Mouse (Mus musculus) B cell, adult 2 months (primary cell): Measurements from ENCODE around the gene Snx5.
A peak's percentile ranks its signal among the peaks of the same experiment; 100 is the strongest.

Experiments used
- DNase-seq, 2 experiments: peaks; one replicate each; pipeline ENCODE4 v3.0.0; 2022

Gene Snx5

DNA sequence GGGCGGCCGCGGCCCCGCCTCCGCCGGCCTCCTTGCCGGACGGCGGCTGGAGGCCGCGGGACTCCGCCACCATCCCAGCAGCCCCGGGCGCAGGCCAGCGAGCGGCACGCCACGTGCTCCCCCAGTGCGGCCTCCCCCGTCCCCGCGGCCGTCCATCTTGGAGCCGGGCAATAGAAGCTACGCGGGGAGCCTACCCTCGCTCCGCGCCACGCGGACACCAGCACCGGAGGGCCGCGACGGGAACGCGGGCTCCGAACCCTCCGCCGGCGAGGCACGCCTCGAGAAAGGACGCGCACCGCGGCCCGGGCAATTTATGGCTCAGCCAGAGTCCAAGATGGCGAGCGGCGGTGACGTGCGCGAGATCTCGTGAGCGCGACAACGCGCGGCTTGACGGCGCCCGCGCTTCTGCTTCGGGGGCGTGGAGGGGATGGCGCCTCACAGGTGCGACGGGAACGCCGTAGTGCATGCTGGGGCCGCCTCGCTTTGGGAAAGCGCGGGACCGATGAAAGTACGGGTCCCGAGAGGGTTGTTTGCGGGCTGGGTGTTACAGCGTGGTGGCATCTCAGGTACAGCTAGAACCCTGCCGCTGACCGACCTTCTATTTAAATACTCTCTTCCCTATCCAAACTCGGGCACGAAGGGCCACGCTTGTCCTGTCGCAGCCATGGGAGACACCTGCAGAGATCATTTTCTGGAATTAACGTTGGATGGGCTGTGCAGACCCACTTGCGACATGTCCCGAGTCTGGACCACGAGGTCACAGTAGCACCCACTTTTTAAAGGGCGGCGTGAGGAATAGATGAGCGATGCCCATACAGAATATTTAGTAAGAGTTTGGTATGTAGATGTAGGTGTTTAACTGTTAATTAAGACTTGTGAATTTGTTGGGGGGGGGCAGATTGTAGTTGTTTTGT is at the start of gene Snx5, which contains the start of gene Mgme1:
Gene Snx5, minus strand, starts transcription at position 400 of the 914 bp plus-strand sequence.
Gene Mgme1, plus strand, starts transcription at position 157 of the 914 bp plus-strand sequence.
- DNase-seq, result peak; percentile 94 to 95

DNA sequence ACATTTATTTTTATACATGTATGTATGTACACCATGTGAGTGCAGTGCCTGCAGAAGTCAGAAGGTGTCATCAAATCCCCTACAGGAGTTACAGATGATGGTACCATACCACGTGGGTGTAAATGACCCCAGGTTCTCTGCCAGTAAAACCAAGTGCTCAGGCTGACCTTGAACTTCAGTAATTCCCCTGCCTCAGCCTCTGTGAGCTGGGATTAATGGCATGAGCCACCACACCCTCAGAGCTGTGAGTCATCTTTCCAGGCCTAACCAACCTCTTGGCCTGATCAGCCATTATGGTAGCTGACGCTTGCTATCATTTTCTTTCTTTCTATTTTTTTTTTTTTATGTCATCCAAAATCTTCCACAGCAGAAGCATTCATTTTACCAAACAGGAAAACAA is 40.7 kb upstream of the Snx5 start:
- no peak for DNase-seq

DNA sequence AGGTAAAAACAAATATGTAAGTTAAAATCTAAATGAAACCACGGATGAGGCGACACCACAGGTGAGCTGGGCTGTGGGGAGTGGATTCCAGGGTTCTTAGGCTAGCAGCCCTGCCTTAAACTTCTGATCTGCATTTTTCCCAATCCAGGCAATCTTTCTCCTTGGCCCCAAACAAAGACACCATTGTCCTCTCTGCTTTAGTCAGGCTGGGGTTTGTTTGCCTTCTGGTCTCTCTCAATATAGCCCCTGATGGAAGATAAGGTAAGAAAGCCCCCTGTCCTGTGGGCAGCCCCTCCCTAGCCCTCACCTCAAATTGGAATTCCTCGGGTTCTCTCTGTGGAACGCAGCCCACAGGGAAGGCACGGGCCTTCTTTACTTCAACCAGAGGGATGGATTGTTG is 39.6 kb upstream of the Snx5 start:
- no peak for DNase-seq

DNA sequence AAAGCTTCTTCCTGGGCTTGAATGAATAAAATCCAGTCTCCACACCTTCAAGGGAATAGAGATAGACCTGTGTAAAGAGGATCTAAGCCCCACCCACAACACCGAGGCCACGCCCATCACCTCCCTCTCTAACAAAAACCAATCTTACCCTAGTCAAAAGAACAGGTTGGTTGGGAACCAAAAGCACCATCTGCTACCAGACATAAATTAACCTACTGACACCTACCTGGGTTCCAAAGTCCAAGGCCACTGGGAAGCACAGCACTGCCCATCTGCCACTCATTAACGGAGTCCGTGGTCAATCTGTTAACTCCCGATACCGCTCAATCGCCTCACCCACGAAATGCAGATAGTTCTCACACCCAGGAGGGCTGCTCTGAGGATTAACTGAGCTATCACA is 37.9 kb upstream of the Snx5 start:
- DNase-seq, result no peak

DNA sequence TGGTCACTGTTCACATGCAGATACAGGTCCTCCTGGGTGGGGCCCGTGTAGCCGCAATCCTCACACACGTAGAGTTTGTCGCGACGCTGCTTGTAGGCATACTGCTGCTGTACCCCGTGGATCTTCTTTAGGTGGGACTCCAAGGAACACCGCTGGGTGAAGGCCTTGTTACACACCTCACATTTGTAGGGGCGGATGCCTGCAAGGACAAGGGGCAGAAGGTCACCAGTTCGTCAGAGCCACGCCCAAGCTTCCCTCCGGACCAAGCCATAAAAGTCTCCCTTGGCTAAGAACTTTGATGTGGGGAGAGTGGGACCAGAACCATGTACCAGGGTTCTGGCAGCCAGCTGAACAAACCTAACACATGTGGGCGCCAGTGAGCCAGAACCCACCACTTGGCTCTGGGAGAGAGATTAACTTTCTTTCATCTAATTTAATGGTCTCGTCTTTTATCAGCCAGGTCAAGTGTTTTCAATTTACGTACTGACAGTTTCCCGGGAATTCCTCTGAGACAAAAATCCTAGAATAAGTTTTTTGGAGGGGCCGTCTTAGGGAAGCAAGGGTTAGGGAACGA is 35.1 kb upstream of the Snx5 start:
- no peak for DNase-seq

DNA sequence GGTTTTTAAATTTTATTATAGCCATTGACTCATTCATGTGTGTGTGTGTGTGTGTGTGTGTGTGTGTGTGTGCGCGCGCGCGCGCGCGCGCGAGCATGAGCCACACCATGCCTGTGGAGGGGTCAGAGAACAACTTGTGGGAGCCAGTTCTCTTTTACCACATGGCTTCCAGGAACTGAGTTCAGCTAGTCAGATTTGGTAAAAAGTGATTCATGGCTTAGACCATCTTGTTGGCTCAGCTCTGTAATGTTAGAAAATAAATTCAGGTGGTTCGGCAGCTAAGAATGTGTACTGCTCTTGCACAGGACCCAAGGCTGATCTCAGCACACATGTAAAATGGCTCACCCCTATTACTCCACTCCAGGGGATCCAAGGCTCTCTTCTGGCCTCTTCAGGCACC is 30.4 kb upstream of the Snx5 start:
- DNase-seq, result no peak

DNA sequence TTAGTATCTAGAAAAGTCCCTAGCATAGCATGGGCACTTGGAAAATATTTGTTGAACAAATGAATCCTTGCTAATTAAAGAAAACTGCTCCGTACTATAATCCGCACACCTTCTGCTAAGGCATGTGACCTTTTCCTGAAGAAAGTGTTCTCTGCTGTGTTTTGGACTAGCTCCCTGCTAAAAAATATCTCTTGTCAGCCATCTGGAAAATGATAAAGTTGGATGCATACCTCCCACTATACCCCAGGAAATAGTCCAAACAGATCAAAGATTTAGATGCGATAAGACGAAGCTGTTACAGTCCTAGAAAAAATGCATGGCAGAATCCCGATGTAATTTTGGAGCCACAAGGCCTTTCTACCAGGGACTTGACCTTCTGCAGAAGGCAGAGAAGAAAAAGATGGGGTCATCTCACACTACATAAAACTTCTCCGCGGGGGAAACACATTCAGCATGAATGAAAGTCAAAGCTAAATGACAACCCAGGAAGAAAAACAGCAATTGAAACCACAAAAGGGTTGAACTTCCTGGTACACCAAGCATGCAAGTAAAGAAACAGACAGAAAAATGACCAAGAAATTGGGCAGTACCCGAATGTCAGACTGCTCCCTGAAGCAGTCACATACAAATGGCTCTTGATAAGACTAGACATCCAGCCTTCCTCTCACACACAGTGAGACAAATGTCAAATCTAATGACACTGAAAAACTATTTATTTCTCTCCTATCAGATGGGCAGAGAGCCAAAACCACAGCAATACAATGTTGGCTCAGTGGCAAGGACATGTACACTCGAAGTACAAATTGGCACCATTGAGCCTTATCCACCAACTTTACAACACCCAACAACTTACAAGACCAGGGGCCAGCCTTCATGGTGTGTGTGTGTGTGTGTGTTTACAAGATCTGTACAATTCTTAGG is 29.3 kb upstream of the Snx5 start:
- peak in 1 of 2 experiments; percentile 13 for DNase-seq

DNA sequence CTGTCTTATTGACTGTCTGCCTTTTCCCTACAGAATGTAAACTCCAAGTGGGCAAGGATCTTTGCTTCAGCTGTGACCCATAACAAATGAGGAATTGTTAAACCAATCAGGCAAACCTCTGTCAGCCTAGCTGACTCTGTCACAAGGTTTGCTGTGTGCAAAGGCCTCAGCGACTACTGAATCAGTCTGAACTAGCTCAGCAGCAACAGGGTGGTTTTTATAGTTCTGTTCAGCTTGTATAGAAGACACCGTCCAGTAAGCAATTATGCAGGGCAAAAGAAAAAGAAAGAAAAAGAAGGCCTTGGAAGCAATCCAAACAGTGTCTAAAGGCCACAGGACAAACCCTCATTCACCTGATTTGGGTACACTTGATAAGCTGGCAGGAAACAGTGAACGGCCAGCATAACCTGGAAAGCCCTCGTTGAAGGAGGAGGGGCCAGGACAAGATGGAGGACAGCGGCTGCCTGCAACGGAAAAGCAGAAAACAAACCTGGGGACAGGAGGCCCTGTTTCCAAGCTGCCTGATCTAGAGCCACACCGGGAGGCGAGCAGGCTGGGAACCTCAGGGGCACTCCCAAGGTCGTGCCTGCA is 24.5 kb upstream of the Snx5 start:
- no peak for DNase-seq

DNA sequence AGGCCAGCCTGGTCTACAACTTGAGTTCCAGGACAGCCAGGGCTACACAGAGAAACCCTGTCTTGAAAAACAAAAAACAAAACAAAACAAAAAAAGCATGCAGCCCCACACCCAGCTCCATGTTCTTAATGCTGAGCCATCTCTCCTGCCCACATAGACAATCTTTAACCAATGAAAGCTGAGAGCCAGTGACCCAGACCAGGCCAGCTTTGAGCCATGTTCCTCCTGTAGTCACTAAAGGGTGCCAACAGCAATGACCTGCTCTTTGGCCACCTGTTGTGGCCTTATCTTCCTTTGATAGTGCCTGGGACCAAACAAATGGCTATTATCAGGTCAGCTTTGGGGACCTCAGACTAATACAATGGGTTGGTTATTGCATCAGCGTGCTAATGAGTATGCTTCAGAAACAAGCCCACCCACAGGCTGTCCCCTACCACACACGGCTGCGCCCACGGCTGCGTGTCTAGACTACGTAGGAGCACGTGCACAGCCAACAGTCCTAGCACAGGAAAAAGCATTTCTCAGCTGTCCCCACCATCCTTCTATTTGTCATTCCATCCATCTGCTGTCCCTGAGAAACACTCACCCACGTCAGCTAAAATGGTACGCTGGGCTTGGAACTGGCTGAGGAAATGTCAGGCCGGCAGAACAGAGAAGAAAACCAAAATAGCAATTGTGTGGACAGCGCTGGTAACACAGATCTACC is 21.0 kb upstream of the Snx5 start:
- DNase-seq, result no peak

DNA sequence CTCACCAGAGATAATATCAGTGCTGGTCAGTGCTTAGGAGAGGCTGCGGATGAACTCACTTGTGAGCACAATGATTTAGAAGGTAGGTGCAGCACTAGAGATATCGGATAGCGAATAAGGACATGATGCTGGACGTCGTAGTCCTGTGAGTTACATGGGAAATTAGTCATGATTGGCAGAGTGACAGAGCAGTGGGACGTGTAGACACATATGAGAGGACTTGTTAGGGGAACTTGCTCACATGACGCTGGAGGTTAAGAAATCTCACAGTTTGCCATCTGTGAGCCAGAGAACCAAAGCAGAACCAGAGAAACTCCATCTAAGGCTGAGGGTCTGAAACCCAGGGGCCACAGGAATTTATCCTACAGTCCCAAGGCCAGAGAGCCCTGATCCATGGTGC is 19.6 kb upstream of the Snx5 start:
- no peak for DNase-seq

DNA sequence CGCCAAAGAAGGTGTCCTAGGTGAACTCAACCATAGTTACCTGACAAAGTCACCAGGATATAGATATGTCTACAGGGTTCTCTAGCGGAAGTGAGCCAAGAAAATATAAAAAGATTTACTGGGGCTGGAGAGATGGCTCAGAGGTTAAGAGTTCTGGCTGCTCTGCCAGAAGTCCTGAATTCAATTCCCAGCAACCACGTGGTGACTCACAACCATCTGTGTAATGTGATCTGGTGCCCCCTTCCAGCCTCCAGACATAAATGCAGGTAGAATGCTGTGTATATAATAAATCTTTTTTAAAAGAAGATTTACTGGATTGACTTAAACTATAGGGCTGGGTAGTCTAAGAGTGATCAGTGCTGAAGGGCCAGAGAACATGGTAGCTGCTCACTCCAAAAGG is 10.7 kb upstream of the Snx5 start:
- no peak for DNase-seq

DNA sequence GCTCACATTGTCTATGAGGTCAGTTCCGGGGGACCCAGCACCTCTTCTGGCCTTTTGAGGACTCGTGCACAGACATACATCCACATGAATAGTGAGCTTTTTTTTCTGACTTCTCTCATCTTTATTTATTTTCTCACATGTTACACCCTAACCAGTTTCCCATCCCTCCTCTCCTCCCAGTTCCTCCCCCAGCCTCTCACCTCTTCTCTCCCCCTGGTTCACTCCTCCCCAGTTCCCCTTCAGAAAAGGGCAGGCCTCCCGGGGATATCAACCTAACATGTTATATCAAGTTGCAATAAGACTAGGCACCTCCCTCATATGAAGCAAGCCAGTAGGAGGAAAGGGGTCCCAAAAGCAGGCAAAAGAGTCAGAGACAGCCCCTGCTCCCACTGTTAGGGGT is 9.9 kb upstream of the Snx5 start:
- DNase-seq, result no peak

DNA sequence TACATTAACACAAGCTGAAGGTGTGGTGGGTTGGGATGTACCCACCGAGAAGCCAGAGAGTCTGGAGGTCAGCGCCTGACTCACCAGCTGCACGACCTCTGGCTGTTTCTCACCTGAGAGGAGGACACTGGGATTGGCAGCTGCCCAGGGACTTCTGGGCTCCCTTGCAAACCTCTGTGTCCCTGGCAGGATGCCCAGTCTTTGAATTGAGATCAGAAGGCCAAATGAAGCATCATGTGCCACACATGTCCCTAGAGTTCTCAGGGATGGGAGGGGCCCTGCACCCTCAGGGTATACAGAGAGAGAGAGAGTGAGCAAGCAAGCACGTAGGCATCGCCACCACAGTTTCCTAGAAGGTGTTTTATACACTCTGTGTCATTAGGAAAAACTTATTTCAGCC is 9.0 kb upstream of the Snx5 start:
- no peak for DNase-seq

DNA sequence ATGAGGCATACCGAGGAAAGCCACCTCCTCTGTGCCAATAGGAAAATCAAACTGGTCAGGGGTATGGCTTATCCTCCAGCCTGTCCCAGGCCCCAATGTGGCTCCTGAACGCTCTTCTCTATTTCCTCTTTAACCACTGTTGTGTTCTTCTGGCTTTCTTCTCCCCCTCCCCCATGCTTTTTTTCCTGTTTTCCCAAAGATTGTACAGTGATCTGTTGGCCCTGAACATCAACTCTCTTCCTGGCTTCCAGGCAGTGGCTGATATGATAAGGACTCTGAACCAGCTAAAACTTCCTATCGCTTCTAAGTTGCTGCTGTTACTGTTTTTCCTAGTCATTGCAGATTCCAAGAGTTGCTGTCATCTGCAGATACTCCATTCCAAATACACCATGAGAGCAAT is 6.2 kb upstream of the Snx5 start:
- no peak for DNase-seq

DNA sequence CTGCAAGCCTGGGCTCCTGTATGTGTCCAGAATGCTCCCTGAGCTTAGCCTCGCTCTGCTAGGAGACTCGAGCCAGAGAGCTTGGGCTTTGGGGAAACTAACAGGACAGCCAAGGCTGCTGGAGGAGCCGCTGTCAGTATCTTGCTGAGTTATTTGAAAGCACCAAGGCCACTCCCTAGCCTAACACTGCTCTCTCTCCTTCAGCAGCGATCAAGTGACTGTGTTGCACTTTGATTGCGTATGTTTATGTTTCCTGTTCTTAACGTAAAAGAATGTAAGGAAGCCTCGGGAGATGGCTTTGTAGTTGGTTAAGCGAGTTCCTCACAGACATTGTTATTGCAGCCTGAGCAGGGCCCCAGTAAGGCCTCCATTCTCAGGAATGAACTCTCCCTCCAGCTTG is 4.0 kb upstream of the Snx5 start:
- DNase-seq, result no peak

DNA sequence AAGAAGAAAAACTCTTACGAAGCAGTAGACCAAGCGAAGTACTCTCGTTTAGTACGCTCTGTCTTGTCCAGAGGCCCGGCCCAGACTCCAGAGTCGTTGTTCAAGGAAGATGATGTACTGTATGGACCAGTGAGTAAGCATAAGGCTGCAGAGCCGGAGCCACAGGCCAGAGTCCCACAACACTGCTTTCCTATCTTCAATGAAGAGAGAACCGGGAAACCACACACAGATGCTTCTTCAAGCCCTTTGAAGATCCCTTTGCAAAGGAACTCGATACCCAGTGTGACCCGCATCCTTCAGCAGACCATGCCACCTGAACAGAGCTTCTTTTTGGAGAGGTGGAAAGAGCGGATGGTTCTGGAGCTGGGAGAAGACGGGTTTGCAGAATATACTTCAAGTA is 1.4 kb upstream of the Snx5 start:
- DNase-seq, result no peak

DNA sequence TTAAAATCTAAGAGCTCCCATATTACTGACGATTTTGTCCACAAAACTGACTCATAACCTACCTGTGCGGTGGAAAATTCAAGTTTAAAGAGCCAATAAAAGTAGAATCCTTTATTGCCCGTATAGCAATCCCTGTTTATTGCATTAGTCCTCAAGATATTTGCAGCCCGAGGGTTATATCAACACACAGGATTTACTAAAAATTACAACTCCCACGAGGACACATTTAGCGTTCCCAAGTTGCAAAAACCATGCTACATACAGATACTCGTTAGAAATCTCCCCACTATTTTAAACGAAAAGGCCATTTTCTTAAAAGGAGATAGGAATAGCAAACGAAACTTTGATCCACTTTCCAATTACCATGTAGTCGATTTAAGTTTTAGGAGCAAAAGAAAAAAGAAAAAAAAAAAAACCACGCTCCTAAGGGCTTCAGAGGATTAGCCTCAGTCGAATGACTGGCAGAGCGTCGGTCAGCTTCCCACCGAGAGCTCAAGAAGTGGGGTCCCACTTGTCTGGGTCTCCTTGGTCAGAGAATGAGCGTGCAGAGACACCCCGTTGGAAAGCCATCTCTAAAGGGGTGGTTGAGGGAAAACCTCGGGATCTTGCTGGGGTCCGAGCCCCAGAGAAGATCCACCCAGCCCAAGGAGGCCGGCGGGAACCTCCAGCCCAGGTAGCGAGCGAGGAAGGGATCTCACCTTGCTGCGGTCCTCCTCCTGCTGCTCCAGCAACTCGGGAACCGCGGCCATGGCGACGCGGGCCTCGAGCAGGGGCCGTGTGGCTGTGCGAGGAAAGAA is 829 bp downstream of the Snx5 start:
- no peak for DNase-seq

DNA sequence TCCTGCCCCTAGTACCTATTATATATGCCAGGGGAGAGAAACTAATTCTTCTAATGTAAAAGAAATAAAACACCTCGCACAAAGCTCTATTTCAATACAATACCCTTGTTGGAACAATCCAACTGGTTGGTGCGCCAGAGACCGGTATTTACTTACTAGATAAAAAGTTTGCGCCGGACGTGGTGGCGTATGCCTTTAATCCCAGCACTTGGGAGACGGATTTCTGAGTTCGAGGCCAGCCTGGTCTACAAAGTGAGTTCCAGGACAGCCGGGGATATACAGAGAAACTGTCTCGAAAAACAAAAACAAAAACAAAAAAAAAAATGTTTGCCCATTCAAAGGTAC is 1.4 kb downstream of the Snx5 start:
- peak; percentile 44 to 52 for DNase-seq

DNA sequence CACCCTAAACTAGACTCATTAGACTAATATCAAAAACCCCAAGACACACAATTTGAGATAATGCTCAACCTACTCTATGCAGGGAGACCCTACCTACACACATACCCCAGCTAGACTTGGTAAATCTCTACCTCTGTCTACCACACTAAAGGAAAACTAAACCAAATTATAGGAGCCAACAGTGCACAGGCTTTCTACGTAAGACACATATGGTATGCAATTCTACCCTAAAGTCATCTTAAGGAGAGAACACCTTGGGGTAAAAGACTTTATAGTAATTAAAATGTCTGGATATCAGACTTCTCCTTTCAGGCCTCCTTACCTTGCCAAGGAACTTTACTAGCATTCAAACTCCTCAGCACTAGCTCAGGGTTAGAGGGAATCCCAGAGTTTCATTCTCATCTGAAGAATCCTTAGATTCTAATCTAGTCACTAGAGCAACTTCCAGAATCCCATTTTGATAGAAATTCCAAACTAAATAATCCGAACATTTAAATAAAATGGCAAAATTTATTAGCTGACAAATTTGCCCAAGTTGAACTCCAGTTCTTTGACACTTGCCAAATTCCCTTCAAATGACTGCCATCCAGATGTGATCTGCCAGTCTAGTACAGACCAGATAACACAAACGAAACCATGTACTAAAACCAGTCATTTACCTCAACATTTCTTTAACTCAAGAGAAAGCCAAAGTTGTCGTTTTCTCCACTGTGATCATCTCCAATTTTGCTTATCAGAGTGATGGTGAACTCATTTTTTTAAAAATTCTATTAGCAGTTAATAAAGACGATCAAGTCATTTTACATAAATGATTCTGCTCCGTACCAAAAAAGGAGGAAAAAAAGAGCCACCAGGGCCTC is 2.0 kb downstream of the Snx5 start:
- DNase-seq, result no peak

DNA sequence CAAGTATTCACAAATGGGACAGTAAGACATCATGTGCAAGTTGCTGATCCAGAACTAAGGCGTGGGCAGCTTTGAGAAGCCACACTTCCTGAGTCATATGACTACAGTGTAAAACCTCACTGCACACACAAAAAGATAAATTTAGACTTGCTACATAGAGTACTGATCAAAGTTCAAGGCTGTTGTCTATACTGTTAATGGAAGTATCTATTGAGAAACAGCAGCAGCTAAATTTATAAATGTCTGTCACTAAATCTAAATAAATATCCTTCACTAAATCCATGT is 3.0 kb downstream of the Snx5 start:
- DNase-seq, result peak in 1 of 2 experiments; percentile 68
